Mouse (Mus musculus): ENCODE results near the gene Prkce. TPM values are rescaled to one million over a fixed set of nuclear protein-coding genes. Genes with fewer than 3 reads are reported as not detected.

Gene Prkce
- total RNA-seq, 4 experiments from 2014 or later = 11.4 to 14.5 (median 13.2) TPM

- DNase-seq (ENCODE audit: low spot score in 2 of 2) = no peak
These were observed 444.2 kb downstream of the Prkce start for GRCm38 (mm10) chr17:86611772-86612171.

GRCm38 (mm10) chr17:86615592-86616291 lies 448.2 kb downstream of the Prkce start:
- no peak for DNase-seq (ENCODE audit: low spot score in 2 of 2)

- peak; percentile 9 to 24 for DNase-seq (ENCODE audit: low spot score in 2 of 2)
These were observed 450.1 kb downstream of the Prkce start for GRCm38 (mm10) chr17:86617570-86618237.

GRCm38 (mm10) chr17:86618431-86618861 lies 450.9 kb downstream of the Prkce start:
- DNase-seq (ENCODE audit: low spot score in 2 of 2) = no peak

GRCm38 (mm10) chr17:86622862-86623261 lies 455.3 kb downstream of the Prkce start:
- no peak for DNase-seq (ENCODE audit: low spot score in 2 of 2)

- DNase-seq (ENCODE audit: low spot score in 2 of 2) = no peak
These were observed 458.9 kb downstream of the Prkce start for GRCm38 (mm10) chr17:86626523-86626922.

GRCm38 (mm10) chr17:86633131-86633530 lies 465.5 kb downstream of the Prkce start:
- DNase-seq (ENCODE audit: low spot score in 2 of 2) = no peak

- no peak for DNase-seq (ENCODE audit: low spot score in 2 of 2)
These were observed 469.7 kb downstream of the Prkce start for GRCm38 (mm10) chr17:86637311-86637710.

GRCm38 (mm10) chr17:86639279-86639678 lies 471.7 kb downstream of the Prkce start:
- no peak for DNase-seq (ENCODE audit: low spot score in 2 of 2)

GRCm38 (mm10) chr17:86647226-86647625 lies 479.6 kb downstream of the Prkce start:
- DNase-seq (ENCODE audit: low spot score in 2 of 2) = no peak

GRCm38 (mm10) chr17:86648856-86649435 lies 481.4 kb downstream of the Prkce start:
- no peak for DNase-seq (ENCODE audit: low spot score in 2 of 2)

- no peak for DNase-seq (ENCODE audit: low spot score in 2 of 2)
These were observed 482.7 kb downstream of the Prkce start for GRCm38 (mm10) chr17:86650241-86650640.

- no peak for DNase-seq (ENCODE audit: low spot score in 2 of 2)
These were observed 483.5 kb downstream of the Prkce start for GRCm38 (mm10) chr17:86651091-86651490.

GRCm38 (mm10) chr17:86652751-86653150 lies 485.2 kb downstream of the Prkce start:
- DNase-seq (ENCODE audit: low spot score in 2 of 2) = no peak

- DNase-seq (ENCODE audit: low spot score in 2 of 2) = no peak
These were observed 488.8 kb downstream of the Prkce start for GRCm38 (mm10) chr17:86656369-86656768.

GRCm38 (mm10) chr17:86662301-86662700 lies 494.7 kb downstream of the Prkce start:
- DNase-seq (ENCODE audit: low spot score in 2 of 2) = no peak

GRCm38 (mm10) chr17:86663471-86663870 lies 495.9 kb downstream of the Prkce start:
- DNase-seq (ENCODE audit: low spot score in 2 of 2) = no peak

- DNase-seq (ENCODE audit: low spot score in 2 of 2) = no peak
These were observed 500.4 kb downstream of the Prkce start for GRCm38 (mm10) chr17:86667836-86668600.

- DNase-seq (ENCODE audit: low spot score in 2 of 2) = no peak
These were observed 502.2 kb downstream of the Prkce start for GRCm38 (mm10) chr17:86669641-86670373.

GRCm38 (mm10) chr17:86670731-86671130 lies 503.1 kb downstream of the Prkce start:
- no peak for DNase-seq (ENCODE audit: low spot score in 2 of 2)

GRCm38 (mm10) chr17:86674971-86675370 lies 507.4 kb downstream of the Prkce start:
- no peak for DNase-seq (ENCODE audit: low spot score in 2 of 2)
